Mouse (Mus musculus): ENCODE measurements around the gene Mrps11. TPM values are rescaled to one million over a fixed set of nuclear protein-coding genes. Genes with fewer than 3 reads are reported as not detected.
A peak's percentile ranks its signal among the peaks of the same experiment; 100 is the strongest.

Mrps11 gene
- total and polyA plus RNA-seq, 3 experiments = 68.3 to 94.6 (median 75.1) TPM

DNA sequence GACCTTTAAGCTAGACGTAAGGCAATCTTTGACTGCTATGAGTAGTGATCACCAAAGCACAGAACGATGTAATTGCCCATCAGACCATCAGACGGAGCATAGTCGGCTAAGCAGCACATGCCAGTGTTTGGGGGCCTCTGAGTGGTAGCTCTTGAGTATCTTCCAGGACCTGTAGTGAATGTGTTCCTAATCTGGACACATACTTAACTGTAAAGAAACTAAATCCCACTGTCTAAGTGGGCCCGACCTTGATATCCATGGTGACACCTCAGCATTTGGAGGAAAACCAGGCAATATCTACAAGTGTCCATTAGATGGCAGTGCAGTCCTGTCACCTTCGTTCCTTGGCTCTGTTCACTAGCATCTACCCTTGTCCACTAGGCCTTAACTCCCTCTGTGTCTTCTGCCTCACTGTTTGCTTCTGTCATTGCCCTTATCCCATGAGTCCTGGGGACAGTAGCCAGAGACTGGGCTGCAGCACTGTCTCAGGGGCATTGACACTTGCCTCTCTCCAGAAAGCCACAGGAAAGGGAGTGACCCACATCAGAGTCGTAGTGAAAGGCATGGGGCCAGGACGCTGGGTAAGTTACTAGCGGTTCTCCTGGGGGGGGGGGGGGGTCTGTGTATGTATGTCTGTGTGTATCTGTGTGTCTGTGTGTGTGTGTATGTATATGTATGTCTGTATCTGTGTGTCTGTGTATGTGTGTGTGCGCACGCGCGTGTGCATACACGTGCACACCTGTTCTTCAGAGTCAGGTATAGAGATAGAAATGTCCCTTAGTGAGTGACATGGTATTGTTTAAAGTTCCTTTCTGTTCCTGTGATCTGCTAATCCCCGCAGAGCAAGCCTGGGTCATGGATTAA lies 8.7 kb downstream of the Mrps11 start:
- H3K36me3 ChIP-seq (replicated peaks in 1 of 2; ENCODE audit: control insufficient read depth in 1 of 2, insufficient read depth in 1 of 2, low read length in 1 of 2) = peaks cover 45 to 74% of the 10 kb centered on the region in 2 experiments
- H3K79me2 ChIP-seq (replicated peaks; ENCODE audit: control insufficient read depth, extremely low read depth, insufficient read depth, poor library complexity, severe bottlenecking) = no peaks in the 10 kb centered on the region
- in situ Hi-C loops (cut with MboI; ENCODE audit: low pct_ligation_motif_present, low pct_unique_long_range_greater_than_20kb, low sequenced_read_pairs) = loop anchor here (5.0 to 25.0 kb wide), 2 partner anchors 101 to 296 kb away; no protein-coding TSS in a partner anchor
- dilution Hi-C loops (cut with MboI; ENCODE audit: extremely low pct_ligation_motif_present, extremely low pct_unique_long_range_greater_than_20kb, low sequenced_read_pairs) = no loop called here
- no peaks in the 10 kb centered on the region for H3K4me1 ChIP-seq (ENCODE audit: control insufficient read depth in 1 of 2, insufficient read depth in 2 of 2)
- H3K4me2 ChIP-seq (ENCODE audit: insufficient read depth, low read depth, poor library complexity, severe bottlenecking) = no peak overlapping the region
- TF ChIP-seq MYC (IDR thresholded peaks at IDR 0.05; ENCODE audit: low read depth, low read length) (peak; percentile 55; the same call in 1 of the 2 replicates), ZC3H11A (IDR thresholded peaks at IDR 0.05; ENCODE audit: low read depth, low read length) (peak; percentile 48), RAD21 (IDR thresholded peaks at IDR 0.05; ENCODE audit: low read depth, low read length) (peak; percentile 89), USF1 (IDR thresholded peaks at IDR 0.05; ENCODE audit: low read depth, low read length) (no peak), CTCF (conservative IDR thresholded peaks at IDR 0.05 in 1 of 2, IDR thresholded peaks at IDR 0.05 in 1 of 2; ENCODE audit: low read depth in 2 of 2, low read length in 2 of 2) (peak; percentile 83 to 93), SMC3 (IDR thresholded peaks at IDR 0.05; ENCODE audit: low read depth, low read length) (peak; percentile 90), KAT2A (IDR thresholded peaks at IDR 0.05; ENCODE audit: insufficient replicate concordance, low read length) (no peak)
- H3K27me3 ChIP-seq (replicated peaks) = no peaks in the 10 kb centered on the region
- H3K9me3 ChIP-seq (replicated peaks; ENCODE audit: low read length) = no peaks in the 10 kb centered on the region
- H3K4me3 ChIP-seq (replicated peaks in 1 of 3; ENCODE audit: low read depth in 2 of 3, low read length in 2 of 3, poor library complexity in 1 of 3) = no peak overlapping the region
- H3K27ac ChIP-seq (ENCODE audit: insufficient read depth, low read depth) = no peak overlapping the region
- DNase-seq (ENCODE audit: extremely low read depth) = peak; percentile 69
- no peak overlapping the region for H3K9ac ChIP-seq (ENCODE audit: insufficient read depth, low read depth)

- Histone ChIP-seq H3K9ac (ENCODE audit: insufficient read depth, low read depth) (no peak overlapping the region), H3K27ac (ENCODE audit: insufficient read depth, low read depth) (no peak overlapping the region), H3K27me3 (replicated peaks) (no peaks in the 10 kb centered on the region), H3K9me3 (replicated peaks; ENCODE audit: low read length) (no peaks in the 10 kb centered on the region), H3K4me1 (ENCODE audit: control insufficient read depth in 1 of 2, insufficient read depth in 2 of 2) (no peaks in the 10 kb centered on the region), H3K36me3 (replicated peaks in 1 of 2; ENCODE audit: control insufficient read depth in 1 of 2, insufficient read depth in 1 of 2, low read length in 1 of 2) (peaks cover 38 to 53% of the 10 kb centered on the region in 2 experiments), H3K4me2 (ENCODE audit: insufficient read depth, low read depth, poor library complexity, severe bottlenecking) (no peak overlapping the region), H3K4me3 (replicated peaks in 1 of 3; ENCODE audit: low read depth in 2 of 3, low read length in 2 of 3, poor library complexity in 1 of 3) (no peak overlapping the region), H3K79me2 (replicated peaks; ENCODE audit: control insufficient read depth, extremely low read depth, insufficient read depth, poor library complexity, severe bottlenecking) (no peaks in the 10 kb centered on the region)
- in situ Hi-C loops (cut with MboI; ENCODE audit: low pct_ligation_motif_present, low pct_unique_long_range_greater_than_20kb, low sequenced_read_pairs) = loop anchor here (5.0 to 25.0 kb wide), 2 partner anchors 98 to 293 kb away; no protein-coding TSS in a partner anchor
- no peak for TF ChIP-seq TCF12 (IDR thresholded peaks at IDR 0.05; ENCODE audit: low read depth, low read length)
- no peak for TF ChIP-seq CTCF (conservative IDR thresholded peaks at IDR 0.05 in 1 of 2, IDR thresholded peaks at IDR 0.05 in 1 of 2; ENCODE audit: low read depth in 2 of 2, low read length in 2 of 2)
- no peak for TF ChIP-seq KAT2A (IDR thresholded peaks at IDR 0.05; ENCODE audit: insufficient replicate concordance, low read length)
- no peak; the same call in 1 of the 2 replicates for TF ChIP-seq POLR2AphosphoS2 (IDR thresholded peaks at IDR 0.05; ENCODE audit: low read depth, low read length)
- TF ChIP-seq NELFE (IDR thresholded peaks at IDR 0.05; ENCODE audit: low read depth, low read length) = no peak
- no peak for TF ChIP-seq BHLHE40 (IDR thresholded peaks at IDR 0.05; ENCODE audit: low read depth, low read length)
- no peak for TF ChIP-seq ZC3H11A (IDR thresholded peaks at IDR 0.05; ENCODE audit: low read depth, low read length)
- no peak for TF ChIP-seq ELF1 (IDR thresholded peaks at IDR 0.05; ENCODE audit: low read depth, low read length)
- no peak for TF ChIP-seq TBP (conservative IDR thresholded peaks at IDR 0.05; ENCODE audit: low read depth, low read length)
- no peak for TF ChIP-seq MXI1 (IDR thresholded peaks at IDR 0.05; ENCODE audit: low read depth, low read length)
- no peak for TF ChIP-seq IRF4 (IDR thresholded peaks at IDR 0.05; ENCODE audit: low read depth, low read length)
- TF ChIP-seq GABPA (IDR thresholded peaks at IDR 0.05; ENCODE audit: insufficient replicate concordance, low read depth, low read length) = no peak
- no peak for TF ChIP-seq MAZ (IDR thresholded peaks at IDR 0.05; ENCODE audit: low read depth, low read length)
- TF ChIP-seq USF2 (conservative IDR thresholded peaks at IDR 0.05; ENCODE audit: low read depth, low read length) = no peak
- TF ChIP-seq ZNF384 (IDR thresholded peaks at IDR 0.05; ENCODE audit: low read depth, low read length) = no peak
- TF ChIP-seq MAX (IDR thresholded peaks at IDR 0.05; ENCODE audit: low read length) = no peak
- no peak for TF ChIP-seq JUN (IDR thresholded peaks at IDR 0.05; ENCODE audit: insufficient read depth, low read depth, low read length)
- no peak for TF ChIP-seq CHD2 (IDR thresholded peaks at IDR 0.05; ENCODE audit: low read length)
- dilution Hi-C loops (cut with MboI; ENCODE audit: extremely low pct_ligation_motif_present, extremely low pct_unique_long_range_greater_than_20kb, low sequenced_read_pairs) = no loop called here
- DNase-seq (ENCODE audit: extremely low read depth) = no peak
Observed at GRCm38 (mm10) chr7:78793895-78794570, 11.1 kb downstream of the Mrps11 start.
